Mouse (Mus musculus) adrenal gland, postnatal 4 days (tissue): ENCODE data around the gene Dlg1. TPM values are rescaled to one million over a fixed set of nuclear protein-coding genes. Genes with fewer than 3 reads are reported as not detected.

Experiments
- DNase-seq, 2 experiments: peaks; one replicate each; pipeline ENCODE4 v3.0.0; 2021 to 2022; ENCODE audit warnings: low spot score in 2 of 2, mixed read lengths in 2 of 2
- total RNA-seq, 2 experiments: library from RNA; stranded (reverse); gene quantifications; 2 replicates each; pipeline ENCODE4 v1.2.3; 2021

Gene Dlg1
- total RNA-seq, 2 experiments from 2014 or later, result 65.4 to 78.0 TPM

DNA sequence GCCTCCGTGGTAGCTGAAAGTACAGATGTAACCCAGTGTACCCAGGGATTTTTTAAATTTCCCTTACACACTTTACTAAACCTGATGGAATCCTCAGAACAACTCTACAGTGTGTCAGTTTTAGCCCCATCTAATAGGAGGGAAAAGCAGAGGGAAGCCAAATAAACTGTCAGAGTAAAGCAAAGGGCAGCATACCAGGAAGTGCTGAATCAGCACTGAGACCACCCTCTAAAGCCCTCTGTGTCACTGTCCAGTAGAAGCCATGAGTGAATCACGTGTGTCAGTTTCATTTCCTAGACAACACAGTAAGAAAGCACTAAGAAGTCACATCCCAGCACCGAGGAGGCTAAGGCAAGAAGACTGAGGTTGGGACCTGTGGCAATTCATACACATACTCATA, 174.1 kb downstream of the Dlg1 start:
- no peak for DNase-seq

DNA sequence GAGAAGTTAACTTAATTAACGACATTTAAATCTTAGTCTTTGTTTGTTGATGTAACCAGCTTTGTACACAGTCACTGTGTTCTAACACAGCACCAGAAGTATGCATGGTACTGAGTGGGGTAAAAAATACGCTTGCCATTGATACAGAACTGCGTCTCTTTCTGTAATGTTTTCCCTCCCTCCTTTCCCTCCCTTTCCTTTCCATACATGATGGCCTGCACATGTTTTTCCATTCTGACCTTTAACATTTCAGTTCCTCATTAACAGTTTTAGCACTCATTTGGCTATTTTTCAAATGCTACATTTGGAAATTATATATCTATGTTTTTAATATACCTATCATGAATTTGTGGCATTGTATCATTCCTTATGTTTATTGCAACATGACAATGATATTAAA, 181.0 kb downstream of the Dlg1 start:
- no peak for DNase-seq

DNA sequence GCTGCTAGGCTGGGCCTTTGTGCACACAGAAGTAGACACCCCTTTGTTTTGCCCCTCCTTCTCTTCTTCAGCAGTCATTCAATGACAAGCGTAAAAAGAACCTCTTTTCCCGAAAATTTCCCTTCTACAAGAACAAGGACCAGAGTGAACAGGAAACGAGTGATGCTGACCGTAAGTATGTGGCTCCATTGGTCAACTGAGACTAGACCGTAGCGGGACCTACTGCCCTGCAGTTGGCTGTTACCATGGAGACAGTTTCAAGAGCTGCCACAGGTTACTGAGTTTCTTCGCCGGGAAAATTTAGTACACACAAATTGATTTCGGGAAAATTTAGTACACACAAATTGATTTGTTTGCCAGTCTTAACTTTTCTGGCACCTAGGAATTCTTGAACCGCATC, 183.5 kb downstream of the Dlg1 start:
- no peak for DNase-seq

DNA sequence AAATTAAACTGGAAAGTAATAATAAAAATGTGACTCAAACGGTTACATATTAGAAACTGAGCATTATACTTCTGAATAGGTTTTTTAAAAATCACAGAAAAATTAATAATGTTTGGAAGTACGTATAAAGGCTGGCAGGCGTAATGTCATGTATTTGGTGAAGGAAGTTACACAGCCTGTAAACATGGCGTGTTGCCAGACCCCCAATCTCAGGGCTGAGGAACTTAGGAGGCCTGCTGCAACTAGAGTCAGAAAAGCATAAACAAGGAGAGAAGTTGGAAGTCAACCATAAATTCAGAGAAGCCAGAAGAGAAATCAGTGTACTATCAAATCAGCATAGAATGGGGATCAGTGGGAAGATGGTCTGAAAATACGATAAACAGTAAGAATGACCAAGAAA, 200.7 kb downstream of the Dlg1 start:
- DNase-seq, result no peak

DNA sequence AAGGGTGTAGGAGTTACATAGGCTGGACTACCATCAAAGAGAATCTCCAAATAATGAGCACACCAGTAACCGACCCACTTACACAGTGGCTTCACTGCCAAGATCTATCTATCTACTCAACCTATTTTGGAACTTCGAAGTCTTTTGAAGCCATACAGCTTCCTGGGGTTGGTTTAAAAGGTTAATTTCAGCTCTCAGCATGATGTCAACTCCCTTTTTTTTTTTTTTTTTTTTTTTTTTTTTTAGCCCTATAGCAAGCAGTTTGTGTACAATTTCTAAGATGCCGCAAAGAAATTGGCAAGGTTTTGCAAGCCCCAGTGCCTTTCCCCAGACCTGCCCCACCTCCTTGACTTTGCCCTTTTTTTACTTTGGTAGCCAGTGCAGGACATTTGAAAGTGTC, 202.0 kb downstream of the Dlg1 start:
- DNase-seq, result no peak

DNA sequence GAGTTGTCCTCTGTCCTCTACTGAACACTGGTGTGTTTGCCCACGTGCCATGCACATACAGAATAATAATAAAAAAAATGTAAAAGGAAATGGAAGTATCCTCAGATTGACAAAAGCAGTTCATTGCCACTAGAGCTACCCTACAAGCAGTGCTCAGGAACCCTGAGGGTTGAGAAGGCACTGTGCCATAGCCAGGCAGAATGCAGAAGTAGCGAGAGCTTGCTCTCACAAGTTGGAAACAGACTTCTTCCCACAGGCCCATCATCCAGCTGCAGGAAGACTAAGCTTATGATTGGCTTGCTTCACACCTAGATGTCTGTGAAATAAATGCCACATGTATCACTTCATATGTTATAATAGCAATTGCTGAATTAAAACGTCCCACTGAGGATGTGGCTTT, 203.7 kb downstream of the Dlg1 start:
- no peak for DNase-seq

DNA sequence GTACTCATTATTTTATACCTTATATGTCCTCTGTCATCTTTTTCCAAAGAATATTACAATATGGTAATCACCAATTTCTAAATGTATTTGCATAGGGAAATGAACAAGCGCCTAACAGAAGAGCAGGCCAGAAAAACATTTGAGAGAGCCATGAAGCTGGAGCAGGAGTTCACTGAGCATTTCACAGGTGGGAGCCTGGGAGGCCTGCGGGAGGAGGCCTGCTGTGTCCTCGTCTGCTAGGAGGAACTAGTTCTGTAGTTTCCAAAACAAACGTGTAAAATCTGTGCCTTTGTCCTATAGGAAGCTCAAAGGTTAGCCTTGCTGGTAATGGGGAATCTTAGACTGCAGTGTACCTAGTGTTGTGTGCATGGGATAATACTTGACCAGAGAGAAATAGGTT, 204.5 kb downstream of the Dlg1 start:
- DNase-seq, result no peak

DNA sequence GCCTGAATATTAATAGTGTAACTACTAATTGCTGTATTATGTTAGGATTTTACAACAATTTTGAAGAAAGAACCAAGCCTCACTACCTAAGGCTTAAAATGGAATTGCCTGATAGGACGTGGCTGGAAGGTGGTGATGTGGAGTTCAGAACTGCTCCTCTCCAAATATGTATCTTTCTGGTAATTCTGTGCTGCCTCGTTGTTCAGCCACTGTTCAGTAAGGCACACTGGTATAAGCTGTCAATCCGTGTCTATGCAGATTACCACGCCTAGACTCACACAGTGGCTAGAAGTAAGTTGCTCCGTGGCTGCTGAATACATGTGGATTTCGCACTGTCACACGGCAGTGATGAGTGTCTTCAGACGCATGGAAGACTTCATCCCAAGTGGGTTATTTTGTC, 210.5 kb downstream of the Dlg1 start:
- no peak for DNase-seq

DNA sequence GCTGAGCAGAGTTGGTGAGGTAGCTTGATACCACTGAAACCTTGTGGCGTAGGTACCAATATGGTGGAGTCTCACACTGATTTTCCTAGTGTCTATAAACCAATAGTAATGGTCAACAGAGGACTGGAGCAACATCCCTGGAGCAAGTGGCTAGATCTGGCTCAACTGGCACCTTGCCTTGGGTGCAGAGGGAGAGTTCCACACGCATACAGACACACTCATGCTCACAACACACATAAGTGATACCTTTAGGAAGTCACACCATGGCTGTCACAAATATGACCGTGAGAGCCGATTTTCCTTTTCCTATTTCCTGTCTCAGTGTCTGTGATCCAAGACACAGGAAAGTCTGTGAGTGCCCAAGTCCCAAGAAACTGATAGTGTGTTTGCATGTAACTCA, 212.1 kb downstream of the Dlg1 start:
- no peak for DNase-seq

DNA sequence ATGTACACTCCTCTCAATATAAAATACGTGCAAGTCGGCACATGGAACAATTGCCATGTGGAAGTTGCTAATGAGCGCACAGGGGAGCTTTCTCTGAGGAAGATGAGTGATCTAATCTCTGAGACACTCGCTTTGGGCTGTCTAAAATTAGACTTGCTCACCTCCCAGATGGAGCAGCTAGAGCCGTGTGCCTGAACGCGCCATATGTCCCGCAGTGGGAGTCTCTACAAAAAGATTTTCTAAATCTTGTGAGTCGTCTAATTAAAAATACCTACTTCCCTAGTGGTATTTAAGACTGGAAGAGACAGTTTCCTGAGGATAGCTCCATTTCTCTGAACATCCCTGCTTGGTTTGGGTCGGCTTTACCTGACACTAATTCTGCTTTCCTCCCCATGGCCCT, 213.1 kb downstream of the Dlg1 start:
- DNase-seq, result no peak

DNA sequence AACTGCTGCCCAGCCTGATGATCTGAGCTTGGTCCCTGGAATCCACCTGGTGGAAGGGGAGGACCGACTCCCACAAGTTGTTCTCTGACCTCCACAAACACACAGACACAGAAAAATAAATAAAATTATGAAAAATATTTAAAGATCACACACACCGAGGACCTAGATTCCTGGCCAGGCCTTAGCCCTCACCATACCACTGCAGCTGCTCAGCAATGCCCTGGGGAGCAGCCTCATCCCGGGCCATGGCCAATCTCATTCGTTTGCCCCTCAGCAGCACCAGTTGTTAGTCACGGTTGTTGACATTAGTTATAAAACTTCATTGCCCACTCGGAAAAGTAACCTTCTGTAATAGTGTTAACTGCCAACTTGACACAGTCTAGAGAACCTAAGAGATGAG, 214.8 kb downstream of the Dlg1 start:
- DNase-seq, result no peak

DNA sequence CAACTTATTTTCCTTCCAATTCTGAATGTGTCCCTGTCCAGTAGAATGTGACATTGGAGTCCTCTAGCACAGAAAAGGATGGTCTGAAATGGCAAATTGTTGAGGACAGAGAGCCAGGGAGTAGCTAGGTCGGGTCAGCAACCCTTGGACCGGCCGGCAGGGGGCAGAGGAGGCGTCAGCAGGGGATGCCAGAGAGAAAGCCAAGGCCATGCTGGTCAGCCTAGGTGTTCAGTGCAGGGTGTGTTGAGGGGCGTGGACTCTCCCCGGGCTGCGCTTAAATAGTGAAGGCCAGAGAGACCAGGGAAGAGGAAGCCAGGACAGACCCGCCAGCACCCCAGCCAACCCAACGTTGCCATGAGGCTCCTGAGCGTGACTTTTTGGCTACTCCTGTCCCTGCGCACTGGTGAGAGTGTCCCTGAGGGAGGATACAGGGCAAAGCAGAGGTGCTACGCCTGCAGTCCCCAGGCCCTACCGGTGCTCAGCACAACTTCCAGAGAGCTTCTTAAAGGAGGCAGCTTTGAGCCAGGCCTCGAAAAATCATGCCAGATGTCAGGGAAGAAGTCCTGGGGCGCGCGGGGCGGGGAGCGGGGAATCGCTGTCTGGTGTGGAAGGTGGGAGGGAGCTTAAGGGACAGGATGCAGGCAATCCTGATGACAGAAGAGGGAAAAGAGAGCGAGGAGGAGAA, 215.5 kb downstream of the Dlg1 start, which contains the start of gene Meltf:
Meltf (plus strand) TSS at position 238 of the 685 bp plus-strand sequence.
- DNase-seq, result peak; percentile 47 to 63

DNA sequence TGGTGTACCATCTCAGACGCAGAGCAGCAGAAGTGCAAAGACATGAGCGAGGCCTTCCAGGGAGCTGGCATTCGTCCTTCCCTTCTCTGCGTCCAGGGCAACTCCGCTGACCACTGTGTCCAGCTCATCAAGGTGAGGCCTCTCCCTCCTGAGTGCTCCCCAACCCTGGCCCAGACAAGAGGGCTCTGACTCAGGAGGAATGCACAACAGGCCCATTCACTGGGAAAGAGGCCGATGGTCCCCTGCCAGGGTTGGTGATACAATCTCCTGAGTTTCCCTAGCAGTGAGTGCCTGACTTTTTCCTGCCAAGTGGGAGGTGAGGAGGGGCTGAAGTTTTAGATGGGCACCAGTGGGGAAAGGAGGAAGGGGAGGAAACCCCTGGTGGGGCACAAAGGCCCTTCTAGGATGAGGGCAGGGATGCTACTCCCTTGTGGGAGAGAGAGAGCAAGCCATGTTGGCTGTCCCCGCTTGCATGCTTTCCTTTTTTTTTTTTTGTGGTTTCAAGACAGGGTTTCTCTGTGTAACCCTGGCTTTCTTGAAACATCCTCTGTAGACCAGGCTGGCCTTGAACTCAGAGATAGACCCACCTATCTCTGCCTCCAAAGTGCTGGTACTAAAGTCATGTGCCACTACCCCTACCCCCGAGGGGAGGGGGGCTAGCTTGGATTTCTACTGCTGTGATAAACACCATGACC, 217.1 kb downstream of the Dlg1 start:
- no peak for DNase-seq

DNA sequence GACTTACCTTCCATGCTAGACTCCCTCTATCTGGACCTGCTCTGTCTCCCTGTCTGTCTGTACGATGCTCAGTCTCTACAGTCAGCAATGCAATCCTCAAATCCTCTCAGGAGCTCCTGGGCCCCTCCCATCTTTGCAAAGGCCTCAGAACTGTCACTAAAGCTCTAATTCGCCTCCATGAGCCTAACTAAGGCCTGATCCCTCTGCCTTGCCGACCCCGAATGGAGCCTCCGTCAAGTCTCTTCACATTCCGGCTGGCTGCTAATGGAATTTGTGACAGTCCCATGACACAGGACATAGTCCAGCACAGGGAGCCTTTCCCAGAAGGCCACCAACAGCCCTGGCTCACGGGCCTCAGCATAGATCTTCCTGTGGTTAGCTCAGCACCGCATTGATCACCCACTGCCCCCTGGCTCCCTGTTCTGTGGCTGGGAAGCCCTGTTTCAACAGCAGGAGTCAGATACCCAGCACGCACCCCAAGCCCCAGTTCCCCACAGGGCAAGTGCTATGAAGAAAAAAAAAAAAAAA, 219.2 kb downstream of the Dlg1 start:
- no peak for DNase-seq

DNA sequence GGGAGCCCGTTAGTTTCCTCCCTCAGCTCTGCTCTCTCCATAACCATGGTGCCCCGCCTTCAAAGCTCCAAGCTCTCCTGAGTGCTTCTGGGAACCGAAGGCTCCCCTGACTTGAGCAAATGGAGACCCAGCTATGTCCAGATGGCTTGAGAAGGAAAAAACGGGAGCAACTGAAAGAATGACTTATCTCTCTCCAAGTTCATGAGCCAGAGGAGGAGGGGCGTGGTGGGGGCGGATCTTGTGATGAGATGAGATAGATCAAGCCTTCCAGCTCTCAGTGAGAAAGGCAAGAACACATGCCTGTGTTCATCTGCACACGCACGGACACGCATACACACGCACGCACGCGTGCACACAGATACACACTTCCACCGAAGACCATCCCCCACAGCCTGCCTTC, 220.1 kb downstream of the Dlg1 start:
- DNase-seq, result no peak

DNA sequence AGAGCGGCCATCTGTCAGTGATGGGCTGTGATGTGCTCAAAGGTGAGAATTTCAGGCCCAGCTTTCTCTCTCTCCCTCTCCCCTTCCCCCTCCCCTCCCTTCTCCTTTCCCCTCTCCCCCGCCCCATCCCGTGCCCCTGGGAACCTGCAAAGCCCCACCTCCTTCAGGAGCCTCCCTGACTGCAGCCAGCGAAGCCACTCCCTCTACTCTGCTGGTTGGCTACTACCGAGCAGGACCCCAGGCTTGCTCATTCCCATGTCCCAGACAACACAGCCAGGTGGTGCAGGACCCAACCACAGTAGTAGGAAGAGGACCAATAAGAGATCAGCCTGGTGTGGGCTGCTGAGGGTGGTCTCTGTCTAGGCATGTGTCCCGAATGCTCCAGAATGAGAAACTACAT, 220.7 kb downstream of the Dlg1 start:
- no peak for DNase-seq

DNA sequence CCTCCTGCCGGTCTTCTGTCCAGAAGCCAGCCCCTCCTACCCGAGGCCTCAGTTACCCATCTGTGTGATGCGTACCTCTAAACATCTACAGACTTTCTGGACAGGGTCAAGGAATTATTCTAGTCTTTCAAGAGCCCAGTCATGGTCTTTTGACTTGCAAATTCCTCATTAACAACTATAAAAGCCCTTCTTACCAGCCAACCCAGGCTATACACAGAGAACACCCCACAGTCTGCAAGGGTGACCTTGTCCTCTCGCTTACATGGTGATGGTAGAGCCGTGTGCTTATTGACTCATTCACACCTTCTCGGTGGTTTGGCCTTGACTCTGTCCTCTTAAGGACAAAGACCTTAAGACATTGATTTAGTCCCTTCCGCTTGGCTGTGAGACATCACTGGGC, 227.7 kb downstream of the Dlg1 start:
- no peak for DNase-seq

DNA sequence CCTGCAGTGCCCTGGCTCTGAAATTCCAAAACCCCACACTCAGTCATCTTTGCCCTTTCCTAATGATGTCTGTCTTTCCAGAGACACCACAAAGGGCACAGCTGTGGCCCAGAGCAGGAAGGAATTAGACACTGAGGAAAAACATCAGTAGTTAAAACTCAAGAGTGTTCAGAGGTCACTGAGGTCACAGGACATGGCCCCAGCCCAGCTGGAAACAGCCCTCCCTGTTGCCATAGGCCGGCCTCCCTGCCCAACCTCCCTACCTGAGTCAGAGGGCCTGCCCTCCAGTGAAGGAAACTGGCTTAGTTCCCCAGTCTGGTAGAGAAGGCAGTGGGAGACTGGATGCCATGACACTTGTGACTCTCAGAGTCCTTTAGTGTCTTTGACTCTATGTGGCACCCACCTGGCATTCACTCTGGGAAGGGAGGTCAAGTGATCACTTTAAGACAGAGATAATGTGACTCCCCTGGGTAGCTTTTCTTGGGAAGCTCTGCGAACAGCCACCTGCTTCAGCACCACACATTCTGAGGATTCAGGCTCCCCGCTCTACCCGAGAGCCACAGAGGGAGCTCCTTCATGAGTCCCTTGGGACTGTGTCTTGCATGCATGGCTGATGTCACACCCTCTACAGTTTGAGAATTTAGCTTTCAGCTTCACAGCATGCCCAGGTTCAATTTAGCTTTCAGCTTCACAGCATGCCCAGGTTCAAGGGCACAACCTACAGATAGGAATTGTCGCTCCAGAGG, 230.3 kb downstream of the Dlg1 start:
- DNase-seq, result no peak

DNA sequence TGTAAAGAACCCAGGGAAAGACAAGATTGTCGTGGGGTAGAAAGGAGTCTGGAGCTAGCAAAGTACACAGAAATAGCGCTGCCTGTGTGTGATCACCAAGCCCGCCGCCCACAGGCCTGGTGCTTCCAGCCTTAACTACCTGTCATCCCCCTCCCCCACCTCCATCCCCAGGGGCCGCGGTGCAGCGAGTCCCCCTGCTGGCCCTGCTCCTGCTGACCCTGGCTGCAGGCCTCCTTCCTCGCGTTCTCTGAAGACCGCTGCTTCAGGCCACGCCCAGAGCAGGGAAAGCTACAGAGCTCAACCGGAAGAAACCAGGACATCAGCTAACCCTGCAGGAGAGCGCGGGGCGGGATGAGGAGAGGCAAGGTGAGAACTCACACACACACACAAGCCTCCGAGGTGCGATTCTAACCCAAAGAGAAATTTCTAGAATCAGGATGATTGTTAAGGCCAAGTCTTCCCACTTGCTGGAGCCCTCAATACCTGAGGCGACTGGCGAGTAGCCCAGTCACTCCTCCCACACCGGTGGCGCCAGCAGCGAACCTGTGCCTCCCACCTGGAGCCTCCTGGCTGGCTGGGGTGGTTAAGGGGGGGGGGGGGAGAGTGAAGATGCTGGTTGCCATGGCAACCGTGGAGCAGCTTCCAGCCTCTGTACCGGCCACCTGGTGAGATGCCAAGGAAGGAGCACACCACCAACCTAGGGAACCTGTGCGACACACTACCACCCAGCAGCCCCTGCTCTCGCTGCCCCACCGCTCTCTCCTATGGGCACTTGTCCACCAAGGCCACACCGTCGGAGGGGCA, 233.9 kb downstream of the Dlg1 start:
- DNase-seq, result no peak

DNA sequence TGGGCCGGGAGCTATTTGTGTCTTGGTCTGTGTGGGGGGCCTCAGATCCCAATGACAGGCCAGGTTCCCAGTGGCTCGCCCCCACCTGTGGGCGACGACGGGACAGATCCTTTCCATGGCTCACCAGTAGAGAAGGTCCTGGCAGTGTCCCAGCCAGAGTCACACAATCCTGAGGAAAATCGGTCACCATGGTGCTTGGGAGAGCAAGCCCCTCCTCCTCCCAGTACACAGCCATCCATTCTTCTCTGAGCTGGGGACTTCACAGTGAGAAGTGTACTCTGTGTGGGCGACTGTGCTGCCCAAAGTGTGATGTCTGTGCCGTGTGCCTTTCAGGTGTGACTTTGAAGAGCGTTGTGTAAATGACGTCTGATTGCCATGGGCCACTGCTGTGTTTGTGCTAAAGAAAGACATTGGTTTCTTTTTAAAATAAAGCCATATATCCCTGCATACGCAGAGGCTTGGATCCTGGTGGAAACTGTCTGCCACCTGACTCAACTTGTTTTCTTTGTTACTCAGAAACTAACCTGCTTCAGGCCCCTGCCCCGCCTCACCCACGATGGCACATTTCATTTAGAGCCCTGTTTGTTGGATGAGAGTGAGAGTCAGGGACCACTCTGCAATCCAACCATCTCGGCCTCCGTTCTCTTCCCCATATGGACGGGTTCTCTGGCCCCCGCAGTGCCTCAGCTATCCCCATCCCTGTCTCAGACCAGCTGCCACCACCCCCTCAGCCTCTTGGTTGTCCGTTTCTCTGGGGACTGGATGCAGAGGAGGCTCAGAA, 235.5 kb downstream of the Dlg1 start:
- no peak for DNase-seq

DNA sequence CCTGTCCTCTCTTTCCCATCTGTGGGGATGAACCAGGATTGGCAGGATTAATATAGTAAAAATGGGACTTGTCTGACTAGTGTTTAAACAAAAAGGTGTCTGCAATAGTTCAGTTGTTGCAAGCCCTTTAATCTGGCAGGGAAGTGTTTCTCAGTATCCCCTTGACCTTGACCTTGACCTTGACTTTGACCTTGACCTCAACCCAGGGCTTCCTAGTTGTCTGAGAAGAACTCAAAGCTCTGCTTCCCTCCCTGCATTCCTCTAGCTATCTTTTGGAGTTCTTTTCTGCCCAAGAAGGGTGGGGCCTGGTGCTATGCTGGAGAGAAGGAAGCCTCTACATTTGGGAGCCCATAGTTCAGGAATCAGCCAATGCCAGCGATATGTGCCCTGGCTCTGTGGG, 238.6 kb downstream of the Dlg1 start:
- no peak for DNase-seq
